Mouse (Mus musculus): ENCODE measurements around the gene Cryga.
A peak's percentile ranks its signal among the peaks of the same experiment; 100 is the strongest.

The Cryga gene

GRCm38 (mm10) chr1:65103273-65103672, at the start of gene Cryga:
Gene Cryga (minus strand): TSS chr1:65103373.
- DNase-seq, result no peak

- DNase-seq, result no peak
Measured at GRCm38 (mm10) chr1:65147971-65148370, 44.8 kb upstream of the Cryga start.

GRCm38 (mm10) chr1:65147326-65147725, 44.2 kb upstream of the Cryga start:
- peak; percentile 44 for DNase-seq

- DNase-seq, result no peak
Measured at GRCm38 (mm10) chr1:65146601-65147000, 43.4 kb upstream of the Cryga start.

- DNase-seq, result peak in 1 of 2 experiments; percentile 40
Measured at GRCm38 (mm10) chr1:65144783-65145182, 41.6 kb upstream of the Cryga start.

- DNase-seq, result no peak
Measured at GRCm38 (mm10) chr1:65137560-65137959, 34.4 kb upstream of the Cryga start.

GRCm38 (mm10) chr1:65132833-65133232, 29.7 kb upstream of the Cryga start:
- no peak for DNase-seq

GRCm38 (mm10) chr1:65131671-65132070, 28.5 kb upstream of the Cryga start:
- DNase-seq, result peak in 1 of 2 experiments; percentile 41

- peak; percentile 31 to 73 for DNase-seq
Measured at GRCm38 (mm10) chr1:65130226-65130625, 27.1 kb upstream of the Cryga start.

GRCm38 (mm10) chr1:65129634-65130180, 26.5 kb upstream of the Cryga start:
- peak in 1 of 2 experiments; percentile 39 for DNase-seq

GRCm38 (mm10) chr1:65122574-65123372, 19.6 kb upstream of the Cryga start, which contains the start of gene D630023F18Rik:
Gene D630023F18Rik (minus strand): TSS chr1:65123214.
- no peak for DNase-seq

GRCm38 (mm10) chr1:65119438-65119837, 16.3 kb upstream of the Cryga start, which contains the start of gene Gm28845:
Gene Gm28845 (minus strand): TSS chr1:65119558.
- no peak for DNase-seq

GRCm38 (mm10) chr1:65118150-65118913, 15.2 kb upstream of the Cryga start:
- peak; percentile 65 to 89 for DNase-seq

GRCm38 (mm10) chr1:65113536-65114172, 10.5 kb upstream of the Cryga start:
- DNase-seq, result peak in 1 of 2 experiments; percentile 54

- peak; percentile 34 to 43 for DNase-seq
Measured at GRCm38 (mm10) chr1:65112807-65113196, 9.6 kb upstream of the Cryga start.

- DNase-seq, result peak; percentile 83 to 85
Measured at GRCm38 (mm10) chr1:65112031-65112806, 9.0 kb upstream of the Cryga start.

GRCm38 (mm10) chr1:65109756-65110435, 6.7 kb upstream of the Cryga start:
- no peak for DNase-seq

- DNase-seq, result no peak
Measured at GRCm38 (mm10) chr1:65109196-65109595, 6.0 kb upstream of the Cryga start.

GRCm38 (mm10) chr1:65107654-65108279, 4.6 kb upstream of the Cryga start:
- no peak for DNase-seq

- DNase-seq, result no peak
Measured at GRCm38 (mm10) chr1:65096953-65097352, 6.2 kb downstream of the Cryga start.

GRCm38 (mm10) chr1:65091566-65091965, 11.6 kb downstream of the Cryga start:
- no peak for DNase-seq
